Mouse (Mus musculus): Measurements from ENCODE around the gene Sec11a. TPM values are rescaled to one million over a fixed set of nuclear protein-coding genes. Genes with fewer than 3 reads are reported as not detected.

Sec11a gene
- polyA plus RNA-seq, 1 experiment from 2014 or later, result 132 TPM

GRCm38 (mm10) chr7:80894815-80895519 is 52.6 kb downstream of the Sec11a start:
- Histone ChIP-seq H3K27me3 (replicated peaks) (no peaks in the 10 kb centered on the region), H3K9ac (no peak overlapping the region), H3K27ac (replicated peaks) (no peak overlapping the region), H3K4me2 (no peak overlapping the region), H3K4me3 (no peak overlapping the region), H3K36me3 (peaks cover 87% of the 10 kb centered on the region), H3K4me1 (peaks cover 4% of the 10 kb centered on the region), H3K9me3 (no peaks in the 10 kb centered on the region)
- no peak for ATAC-seq (ENCODE audit: extremely low read depth, insufficient number of reproducible peaks, low FRiP score, low TSS enrichment)
- WGBS, result 92% methylated on average over 14 of the region's 14 CpGs

- peaks cover 9% of the 10 kb centered on the region for H3K4me1 ChIP-seq
- no peak for ATAC-seq (ENCODE audit: extremely low read depth, insufficient number of reproducible peaks, low FRiP score, low TSS enrichment)
- no peak overlapping the region for H3K9ac ChIP-seq
- WGBS, result 80% methylated on average over 7 of the region's 7 CpGs
- H3K27me3 ChIP-seq (replicated peaks), result no peaks in the 10 kb centered on the region
- H3K27ac ChIP-seq (replicated peaks), result no peak overlapping the region; the same call in 1 of the 2 replicates
- no peak overlapping the region for H3K4me3 ChIP-seq
- H3K9me3 ChIP-seq, result no peaks in the 10 kb centered on the region
- H3K4me2 ChIP-seq, result no peak overlapping the region
- H3K36me3 ChIP-seq, result peaks cover 90% of the 10 kb centered on the region
These were observed 53.4 kb downstream of the Sec11a start for GRCm38 (mm10) chr7:80894196-80894595.

DNA sequence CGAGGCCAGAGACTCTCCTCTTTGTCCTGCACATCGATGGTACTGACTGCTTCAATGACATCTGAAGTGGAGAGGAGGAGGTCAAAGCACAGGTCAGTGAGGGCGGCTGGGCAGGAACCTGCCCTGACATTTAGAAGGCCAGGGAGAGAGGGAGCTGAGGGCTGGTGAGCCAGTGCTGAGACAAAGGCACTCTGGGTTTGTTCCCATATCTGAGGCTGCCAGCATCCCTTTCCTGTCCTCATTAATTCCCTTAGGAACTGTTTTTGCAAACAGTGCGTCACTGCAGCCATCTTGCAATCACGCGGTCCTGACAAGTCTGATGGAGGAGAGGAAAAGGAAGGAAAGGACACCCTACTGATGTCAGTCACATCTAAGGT is 53.8 kb downstream of the Sec11a start:
- Histone ChIP-seq H3K27me3 (replicated peaks) (no peaks in the 10 kb centered on the region), H3K9me3 (no peaks in the 10 kb centered on the region), H3K4me3 (no peak overlapping the region), H3K4me2 (no peak overlapping the region), H3K4me1 (peaks cover 13% of the 10 kb centered on the region), H3K9ac (0 out of 2 replicates have a peak overlapping the region, but pooled peaks have one; percentile 50), H3K27ac (replicated peaks) (peak overlapping the region; percentile 8; the same call in 1 of the 2 replicates), H3K36me3 (peaks cover 87% of the 10 kb centered on the region)
- 65% methylated on average over 6 of the region's 6 CpGs for WGBS
- no peak for ATAC-seq (ENCODE audit: extremely low read depth, insufficient number of reproducible peaks, low FRiP score, low TSS enrichment)

GRCm38 (mm10) chr7:80893086-80893752 is 54.4 kb downstream of the Sec11a start:
- Histone ChIP-seq H3K4me2 (no peak overlapping the region), H3K9me3 (no peaks in the 10 kb centered on the region), H3K4me3 (no peak overlapping the region), H3K27ac (replicated peaks) (0 out of 2 replicates have a peak overlapping the region, but pooled peaks have one; percentile 8), H3K9ac (0 out of 2 replicates have a peak overlapping the region, but pooled peaks have one; percentile 50), H3K27me3 (replicated peaks) (no peaks in the 10 kb centered on the region), H3K36me3 (peaks cover 82% of the 10 kb centered on the region), H3K4me1 (peaks cover 17% of the 10 kb centered on the region)
- ATAC-seq (ENCODE audit: extremely low read depth, insufficient number of reproducible peaks, low FRiP score, low TSS enrichment), result no peak
- WGBS, result 86% methylated on average over 15 of the region's 15 CpGs

GRCm38 (mm10) chr7:80889841-80890241 is 57.7 kb downstream of the Sec11a start:
- no peak for ATAC-seq (ENCODE audit: extremely low read depth, insufficient number of reproducible peaks, low FRiP score, low TSS enrichment)
- no peak overlapping the region for H3K4me2 ChIP-seq
- H3K4me3 ChIP-seq, result no peak overlapping the region
- H3K27me3 ChIP-seq (replicated peaks), result no peaks in the 10 kb centered on the region
- no peaks in the 10 kb centered on the region for H3K9me3 ChIP-seq
- 71% methylated on average over 13 of the region's 13 CpGs for WGBS
- peak overlapping the region; percentile 62 for H3K9ac ChIP-seq
- peaks cover 17% of the 10 kb centered on the region for H3K4me1 ChIP-seq
- peaks cover 51% of the 10 kb centered on the region for H3K36me3 ChIP-seq
- peak overlapping the region; percentile 74 for H3K27ac ChIP-seq (replicated peaks)

DNA sequence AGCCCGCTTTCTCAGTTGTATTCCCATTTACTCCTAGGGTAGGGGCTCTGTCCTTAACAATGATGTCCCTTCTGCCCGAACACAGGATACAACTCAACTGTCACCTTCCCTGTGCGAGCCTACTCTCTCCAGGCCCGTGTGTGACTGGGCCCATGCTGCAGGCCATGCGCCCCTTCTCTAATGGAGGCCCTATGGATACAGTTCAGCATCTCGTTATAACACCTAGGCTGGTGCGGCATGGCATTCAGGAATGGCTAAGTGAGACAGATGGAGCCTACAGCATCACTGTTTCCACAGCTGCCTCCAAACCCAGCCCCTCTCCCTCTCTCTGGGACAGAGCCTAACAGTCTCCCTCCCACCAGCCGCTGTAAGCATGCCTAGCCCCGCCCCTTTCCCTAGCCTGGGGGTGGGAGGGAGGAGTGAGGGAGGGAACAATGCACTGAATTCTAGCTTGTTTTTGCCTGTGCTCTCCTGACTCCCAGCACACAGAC is 58.5 kb downstream of the Sec11a start:
- Histone ChIP-seq H3K27ac (replicated peaks) (peak overlapping the region; percentile 74), H3K4me1 (peaks cover 17% of the 10 kb centered on the region), H3K36me3 (peaks cover 43% of the 10 kb centered on the region), H3K9ac (0 out of 2 replicates have a peak overlapping the region, but pooled peaks have one; percentile 38), H3K9me3 (no peaks in the 10 kb centered on the region), H3K4me2 (peak overlapping the region; percentile 2; the same call in 1 of the 2 replicates), H3K4me3 (no peak overlapping the region), H3K27me3 (replicated peaks) (no peaks in the 10 kb centered on the region)
- ATAC-seq (ENCODE audit: extremely low read depth, insufficient number of reproducible peaks, low FRiP score, low TSS enrichment), result peak; percentile 65; the same call in 1 of the 2 replicates
- 43% methylated on average over 9 of the region's 9 CpGs for WGBS

GRCm38 (mm10) chr7:80888595-80888994 is 59.0 kb downstream of the Sec11a start:
- no peaks in the 10 kb centered on the region for H3K9me3 ChIP-seq
- H3K9ac ChIP-seq, result 0 out of 2 replicates have a peak overlapping the region, but pooled peaks have one; percentile 38
- ATAC-seq (ENCODE audit: extremely low read depth, insufficient number of reproducible peaks, low FRiP score, low TSS enrichment), result no peak
- no peaks in the 10 kb centered on the region for H3K27me3 ChIP-seq (replicated peaks)
- 65% methylated on average over 7 of the region's 7 CpGs for WGBS
- H3K27ac ChIP-seq (replicated peaks), result peak overlapping the region; percentile 74
- H3K4me2 ChIP-seq, result no peak overlapping the region
- H3K4me3 ChIP-seq, result no peak overlapping the region
- peaks cover 17% of the 10 kb centered on the region for H3K4me1 ChIP-seq
- peaks cover 39% of the 10 kb centered on the region for H3K36me3 ChIP-seq

DNA sequence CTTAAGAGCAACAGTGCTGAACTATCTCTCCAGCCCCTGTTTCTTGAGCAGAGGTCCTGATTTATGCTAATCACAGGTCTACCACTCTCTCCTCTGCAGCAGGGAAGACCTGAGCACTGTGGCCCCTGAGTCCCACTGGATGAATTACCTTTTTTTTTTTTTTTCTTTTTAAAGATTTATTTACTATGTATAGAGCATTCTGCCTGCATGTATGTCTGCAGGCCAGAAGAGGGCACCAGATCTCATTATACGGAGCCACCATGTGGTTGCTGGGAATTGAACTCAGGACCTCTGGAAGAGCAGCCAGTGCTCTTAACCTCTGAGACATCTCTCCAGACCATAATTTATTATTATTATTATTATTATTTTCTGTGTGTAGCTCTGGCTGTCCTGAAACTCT is 61.9 kb downstream of the Sec11a start:
- Histone ChIP-seq H3K27ac (replicated peaks) (no peak overlapping the region), H3K9ac (no peak overlapping the region), H3K4me1 (peaks cover 17% of the 10 kb centered on the region), H3K9me3 (no peaks in the 10 kb centered on the region), H3K36me3 (peaks cover 9% of the 10 kb centered on the region), H3K27me3 (replicated peaks) (no peaks in the 10 kb centered on the region), H3K4me3 (no peak overlapping the region), H3K4me2 (no peak overlapping the region)
- no peak for ATAC-seq (ENCODE audit: extremely low read depth, insufficient number of reproducible peaks, low FRiP score, low TSS enrichment)
- WGBS, result 28% methylated on average over 1 of the region's 1 CpGs

DNA sequence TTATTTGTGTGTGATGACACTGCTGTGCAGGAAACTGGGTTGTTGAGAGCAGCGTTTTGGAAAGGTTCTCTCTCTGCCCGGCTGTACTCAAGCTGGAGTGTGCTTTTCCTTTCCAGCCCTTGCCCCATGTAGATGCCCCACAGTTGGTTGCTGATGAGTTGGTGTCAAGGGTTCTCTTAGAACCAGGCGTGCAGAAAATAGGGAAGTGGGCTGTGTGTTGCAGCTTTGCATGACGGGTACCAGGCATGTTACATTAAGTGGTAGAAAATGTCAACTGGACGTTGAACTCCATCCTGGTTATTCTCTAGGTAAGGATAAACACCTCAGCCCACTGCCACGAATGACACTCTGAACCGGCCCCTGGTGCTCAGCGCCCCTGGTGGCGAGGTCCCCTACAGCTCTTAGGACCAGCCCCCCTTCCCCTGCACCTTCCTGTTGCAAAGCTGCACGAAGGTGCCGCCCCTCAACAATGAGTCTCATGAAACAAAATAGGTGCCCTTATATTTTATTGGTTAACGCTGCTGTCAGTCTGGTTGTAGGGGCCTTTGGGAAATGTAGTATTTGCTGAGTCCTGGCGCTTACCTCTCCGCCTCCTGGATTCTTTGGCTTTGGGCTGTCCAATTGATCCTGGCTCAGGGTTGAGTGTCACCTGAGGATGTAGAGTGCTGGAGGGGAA is 64.6 kb downstream of the Sec11a start:
- Histone ChIP-seq H3K4me1 (no peaks in the 10 kb centered on the region), H3K36me3 (peaks cover 4% of the 10 kb centered on the region), H3K4me2 (peak overlapping the region; percentile 59), H3K27me3 (replicated peaks) (no peaks in the 10 kb centered on the region), H3K4me3 (peak overlapping the region; percentile 14; the same call in 1 of the 2 replicates), H3K9ac (no peak overlapping the region), H3K9me3 (no peaks in the 10 kb centered on the region), H3K27ac (replicated peaks) (no peak overlapping the region)
- WGBS, result 20% methylated on average over 14 of the region's 14 CpGs
- ATAC-seq (ENCODE audit: extremely low read depth, insufficient number of reproducible peaks, low FRiP score, low TSS enrichment), result no peak; the same call in 1 of the 2 replicates

DNA sequence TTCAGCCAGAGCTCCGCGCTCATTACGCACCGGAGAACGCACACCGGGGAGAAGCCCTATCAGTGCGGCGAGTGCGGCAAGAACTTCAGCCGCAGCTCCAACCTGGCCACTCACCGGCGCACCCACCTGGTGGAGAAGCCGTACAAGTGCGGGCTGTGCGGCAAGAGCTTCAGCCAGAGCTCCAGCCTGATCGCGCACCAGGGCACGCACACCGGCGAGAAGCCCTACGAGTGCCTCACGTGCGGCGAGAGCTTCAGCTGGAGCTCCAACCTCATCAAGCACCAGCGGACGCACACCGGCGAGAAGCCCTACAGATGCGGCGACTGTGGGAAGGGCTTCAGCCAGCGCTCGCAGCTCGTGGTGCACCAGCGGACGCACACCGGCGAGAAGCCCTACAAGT is 71.9 kb downstream of the Sec11a start:
- Histone ChIP-seq H3K36me3 (peaks cover 76% of the 10 kb centered on the region), H3K27me3 (replicated peaks) (peaks cover 7% of the 10 kb centered on the region; the same call in 1 of the 2 replicates), H3K9ac (no peak overlapping the region)

DNA sequence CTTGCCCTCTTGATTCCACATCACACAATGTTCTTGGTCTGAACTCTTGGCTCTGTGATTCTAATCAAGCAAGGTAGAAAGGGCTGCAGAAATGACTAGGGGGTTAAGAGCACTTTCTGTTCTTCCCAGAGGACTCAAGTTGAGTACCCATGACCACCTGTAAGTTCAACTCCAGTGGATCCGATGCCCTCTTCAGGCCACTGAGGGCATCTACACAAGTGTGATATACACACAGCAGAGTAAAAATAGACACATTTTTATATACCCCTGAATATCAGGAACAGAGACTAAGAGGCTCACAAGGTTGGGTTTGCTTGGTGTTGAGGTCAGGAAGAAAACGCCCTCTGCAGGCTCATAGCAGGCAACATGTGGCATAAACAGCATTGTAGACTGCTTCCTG is 73.9 kb downstream of the Sec11a start:
- no peak for ATAC-seq (ENCODE audit: extremely low read depth, insufficient number of reproducible peaks, low FRiP score, low TSS enrichment)
- Histone ChIP-seq H3K27me3 (replicated peaks) (peaks cover 7% of the 10 kb centered on the region; the same call in 1 of the 2 replicates), H3K4me2 (no peak overlapping the region), H3K27ac (replicated peaks) (no peak overlapping the region), H3K4me1 (no peaks in the 10 kb centered on the region; the same call in 1 of the 2 replicates), H3K36me3 (peaks cover 97% of the 10 kb centered on the region), H3K9me3 (no peaks in the 10 kb centered on the region), H3K4me3 (no peak overlapping the region), H3K9ac (no peak overlapping the region)
- WGBS, result 86% methylated on average over 2 of the region's 2 CpGs

More for the DNA sequence above, 71.9 kb downstream of the Sec11a start:
- WGBS, result 54% methylated on average over 37 of the region's 37 CpGs
- Histone ChIP-seq H3K4me3 (no peak overlapping the region), H3K4me1 (no peaks in the 10 kb centered on the region), H3K9me3 (no peaks in the 10 kb centered on the region), H3K4me2 (no peak overlapping the region), H3K27ac (replicated peaks) (no peak overlapping the region)
- no peak for ATAC-seq (ENCODE audit: extremely low read depth, insufficient number of reproducible peaks, low FRiP score, low TSS enrichment)
